Mouse (Mus musculus) megakaryocyte, embryonic 14.5 days (primary cell): ENCODE results near the gene Gm3646.

Experiments
- FLI1 ChIP-seq: IDR thresholded peaks from 2 replicates; pipeline ENCODE4 v1.6.1; 2012; ENCODE audit warnings: low read length, inconsistent platforms, mixed read lengths
- GATA1 ChIP-seq: IDR thresholded peaks from 3 replicates; pipeline ENCODE4 v1.6.1; 2012; ENCODE audit warnings: mixed read lengths, low read length, inconsistent platforms, borderline replicate concordance

GRCm38 (mm10) chr1:39839838-39840237, 34.7 kb upstream of the Gm3646 start:
- TF ChIP-seq GATA1 = no peak
- TF ChIP-seq FLI1 = no peak
